Mouse (Mus musculus): Measurements from ENCODE around the gene Mtx3. TPM values are rescaled to one million over a fixed set of nuclear protein-coding genes. Genes with fewer than 3 reads are reported as not detected.

Gene Mtx3
- total RNA-seq, 2 experiments from 2014 or later: 7.7 to 7.8 TPM

DNA sequence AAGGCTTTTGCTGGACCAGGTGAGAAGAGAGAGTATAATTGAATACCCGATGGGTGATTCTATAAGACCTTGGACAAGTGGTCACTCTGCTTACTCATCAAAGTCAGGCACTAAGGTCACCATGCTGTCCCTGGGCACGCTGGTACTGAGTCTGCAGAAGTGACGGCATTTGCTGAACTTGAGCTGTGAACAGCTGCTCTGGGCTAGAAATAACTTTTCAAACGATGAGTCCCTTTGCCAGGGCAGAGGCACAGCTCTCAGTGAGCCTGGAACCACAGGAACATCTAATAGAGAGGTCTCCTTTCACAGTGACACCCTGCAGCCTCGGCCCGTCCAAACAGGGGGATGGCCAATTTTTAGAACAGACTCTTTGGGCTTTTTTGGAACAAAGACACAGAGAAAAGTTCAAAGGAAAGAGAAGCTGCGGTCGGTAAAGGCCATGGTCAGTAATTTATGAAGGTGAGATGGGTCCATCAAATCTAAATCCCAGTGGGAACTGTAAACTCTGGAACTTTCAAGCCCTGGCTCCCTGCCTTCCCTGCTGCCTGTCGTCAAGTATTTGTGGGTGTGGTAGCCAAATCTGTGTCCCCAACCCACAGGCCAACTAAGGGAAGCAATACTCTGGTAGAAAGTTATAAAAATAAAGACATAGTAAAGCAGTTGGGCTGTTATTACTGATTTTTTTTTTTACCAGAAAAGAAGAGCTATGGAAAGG lies 37.9 kb downstream of the Mtx3 start:
- no peak for DNase-seq (ENCODE audit: low spot score)

DNA sequence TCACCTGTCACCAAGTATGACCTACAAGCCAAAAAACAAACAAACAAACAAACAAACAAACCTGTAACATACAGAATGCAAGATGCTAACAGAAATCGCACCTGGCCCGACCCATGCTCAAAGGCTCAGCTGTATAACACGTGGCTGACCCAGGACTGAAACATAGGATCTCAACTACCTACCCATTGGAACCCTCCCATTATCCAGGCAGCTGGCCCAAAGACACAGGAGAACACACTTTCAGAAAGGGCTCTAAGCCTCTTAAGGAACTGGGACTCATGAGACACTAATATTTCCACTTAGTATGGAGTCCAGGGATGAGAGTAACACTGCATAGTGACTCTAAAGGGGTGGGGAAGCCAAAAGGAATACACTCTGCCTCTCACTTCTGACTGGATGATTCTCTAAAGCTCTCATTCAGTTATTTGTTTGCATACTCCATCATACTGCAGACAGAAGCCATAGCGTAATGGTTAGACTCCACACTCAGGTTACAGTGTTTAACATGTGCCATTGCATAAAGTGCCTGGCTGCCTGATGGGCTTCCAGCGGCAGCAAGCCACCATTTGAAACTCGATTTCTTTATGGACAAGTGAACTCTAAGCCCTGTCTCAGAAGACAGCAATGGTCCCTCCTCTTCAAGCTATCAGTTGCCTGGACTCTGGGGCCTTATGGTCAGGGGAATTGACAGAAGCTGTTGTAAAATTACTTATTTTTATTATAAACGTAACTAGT lies 38.6 kb downstream of the Mtx3 start:
- intact Hi-C loops (cut with DNase I): no loop called here
- DNase-seq (ENCODE audit: low spot score): no peak

More for the DNA sequence above, 37.9 kb downstream of the Mtx3 start:
- intact Hi-C loops (cut with DNase I): no loop called here

DNA sequence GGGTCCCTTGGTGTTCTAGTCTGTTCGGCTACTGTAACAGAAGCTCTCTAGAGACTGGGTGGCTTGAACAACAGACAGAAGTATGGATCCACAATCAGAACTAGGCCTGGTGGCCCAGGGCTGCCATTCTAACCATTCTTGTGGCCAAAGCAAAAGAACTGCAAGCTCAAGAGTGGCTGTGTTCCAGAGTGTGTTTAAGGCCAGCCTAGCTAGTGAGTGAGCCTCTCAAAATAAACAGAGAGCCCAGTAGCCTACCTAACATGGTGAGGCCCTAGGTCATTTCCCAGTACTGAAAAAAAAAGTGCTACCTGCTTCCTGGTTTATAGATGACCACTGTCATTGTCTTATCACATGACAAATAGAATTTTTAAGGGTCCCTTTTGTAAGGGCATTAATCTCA lies 39.6 kb downstream of the Mtx3 start:
- intact Hi-C loops (cut with DNase I): no loop called here
- DNase-seq (ENCODE audit: low spot score): no peak

DNA sequence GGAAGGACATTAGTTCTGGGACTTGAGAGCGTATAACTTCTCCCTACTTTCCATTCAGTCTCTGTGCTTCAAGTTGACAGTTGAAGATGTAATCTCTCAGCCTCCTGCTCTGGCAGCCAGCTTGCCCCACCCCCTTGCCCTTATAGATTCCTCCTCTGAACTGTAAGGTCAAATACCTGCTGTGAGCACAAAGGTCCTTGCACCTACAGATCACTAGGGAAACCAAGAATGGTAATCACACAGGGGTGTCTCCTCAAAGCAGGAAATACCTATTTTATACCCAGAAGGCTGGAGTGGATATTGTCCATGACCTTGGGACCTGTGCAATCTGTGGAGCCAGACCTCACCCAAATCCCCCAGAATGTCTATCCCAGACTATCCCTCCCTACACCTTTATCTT lies 40.4 kb downstream of the Mtx3 start:
- intact Hi-C loops (cut with DNase I): no loop called here
- DNase-seq (ENCODE audit: low spot score): no peak

DNA sequence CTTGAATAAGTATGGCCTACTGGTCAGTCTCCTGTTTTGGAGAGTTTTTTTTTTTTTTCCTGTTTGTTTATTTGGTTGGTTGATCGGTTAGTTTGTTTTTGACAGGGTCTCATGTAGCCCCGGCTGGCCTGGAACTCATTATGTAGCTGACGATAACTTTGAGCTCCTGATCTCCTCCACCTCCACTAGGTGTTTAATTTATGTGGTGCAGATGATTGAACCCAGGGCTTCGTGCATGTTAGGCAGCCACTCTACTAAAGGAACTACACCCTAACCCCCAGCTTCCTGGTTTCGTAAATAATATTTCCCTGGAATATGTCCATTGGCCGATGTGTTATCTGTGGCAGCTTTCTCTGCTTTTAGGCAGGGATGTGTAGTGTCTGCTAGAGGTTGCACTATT lies 54.5 kb downstream of the Mtx3 start:
- no peak for DNase-seq (ENCODE audit: low spot score)
- intact Hi-C loops (cut with DNase I): no loop called here

DNA sequence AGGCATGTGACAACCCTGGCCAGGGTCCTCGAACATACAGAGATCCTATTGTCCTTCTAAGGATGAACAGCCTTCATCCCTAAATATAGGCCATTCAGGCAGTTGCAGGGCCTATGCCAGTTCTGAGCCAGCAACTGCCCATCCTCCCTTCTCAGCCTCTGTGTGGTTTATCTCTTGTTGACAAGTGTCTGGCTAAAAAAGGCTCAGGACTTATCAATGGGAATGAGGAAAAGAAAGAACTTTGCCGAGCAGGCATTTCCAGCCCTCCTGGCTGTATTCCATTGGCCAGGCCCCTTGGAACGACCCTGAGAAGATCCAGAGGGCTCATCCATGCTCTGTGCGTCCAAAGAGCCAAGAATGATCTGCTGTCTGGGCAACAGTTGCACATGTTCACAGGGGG lies 58.7 kb downstream of the Mtx3 start:
- intact Hi-C loops (cut with DNase I): no loop called here
- DNase-seq (ENCODE audit: low spot score): no peak

DNA sequence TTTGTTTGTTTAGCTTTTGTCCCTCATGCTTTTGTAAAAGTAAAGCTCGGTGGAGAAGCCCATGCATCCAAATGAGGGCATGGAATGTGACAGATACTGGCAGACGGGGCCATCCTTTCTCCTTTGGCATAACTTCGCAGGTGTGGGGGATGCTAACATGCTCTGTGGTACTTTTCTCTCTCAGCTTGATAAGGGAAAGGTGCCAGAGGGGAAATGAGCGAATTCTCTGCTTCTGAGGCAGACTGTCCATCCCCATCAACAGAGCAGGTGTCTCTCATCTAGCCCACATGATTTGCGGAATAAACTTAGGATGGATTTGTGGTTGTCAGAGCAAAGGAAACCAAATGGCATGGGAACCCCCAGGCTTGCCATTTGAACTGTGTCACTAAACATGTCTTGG lies 61.4 kb downstream of the Mtx3 start:
- intact Hi-C loops (cut with DNase I): no loop called here
- no peak for DNase-seq (ENCODE audit: low spot score)

DNA sequence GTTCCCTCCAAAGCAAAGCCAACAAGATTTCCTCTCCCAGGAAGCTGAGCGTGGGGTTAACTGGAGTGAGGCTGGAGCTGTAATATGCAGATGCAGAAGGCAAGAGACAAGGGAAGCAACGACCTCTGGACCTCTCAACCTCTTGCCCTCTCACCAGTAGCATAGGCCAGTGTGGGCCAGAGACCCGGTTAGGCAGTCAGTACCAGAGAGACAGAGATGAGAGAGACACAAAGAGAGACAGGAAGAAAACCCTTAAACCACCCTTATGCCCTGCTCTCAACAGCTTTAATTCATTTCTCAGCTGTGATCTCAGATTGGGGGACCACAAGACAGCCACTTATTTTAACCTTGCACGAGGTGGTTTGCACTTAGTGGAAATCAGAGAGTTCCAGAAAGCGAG lies 62.8 kb downstream of the Mtx3 start:
- DNase-seq (ENCODE audit: low spot score): no peak
- intact Hi-C loops (cut with DNase I): no loop called here

Other genes starting within 250 kb of the Mtx3 start
- 10 to 100 TPM; 15.3 to 17.5 TPM for gene Serinc5, start 233.7 kb upstream of the Mtx3 start, total RNA-seq (2021)
- 1 to 10 TPM; 3.9 to 6.0 TPM for gene Thbs4, start 49.9 kb upstream of the Mtx3 start, total RNA-seq (2021)